Mouse (Mus musculus): Measurements from ENCODE around the gene Lbp. TPM values are rescaled to one million over a fixed set of nuclear protein-coding genes. Genes with fewer than 3 reads are reported as not detected.
A peak's percentile ranks its signal among the peaks of the same experiment; 100 is the strongest.

Lbp gene
- 2.3 and 2.8 TPM in 2 replicates for polyA plus RNA-seq (2014; fragmentation: Nextera tagmentation; extraction: Ambion mirVana)

DNA sequence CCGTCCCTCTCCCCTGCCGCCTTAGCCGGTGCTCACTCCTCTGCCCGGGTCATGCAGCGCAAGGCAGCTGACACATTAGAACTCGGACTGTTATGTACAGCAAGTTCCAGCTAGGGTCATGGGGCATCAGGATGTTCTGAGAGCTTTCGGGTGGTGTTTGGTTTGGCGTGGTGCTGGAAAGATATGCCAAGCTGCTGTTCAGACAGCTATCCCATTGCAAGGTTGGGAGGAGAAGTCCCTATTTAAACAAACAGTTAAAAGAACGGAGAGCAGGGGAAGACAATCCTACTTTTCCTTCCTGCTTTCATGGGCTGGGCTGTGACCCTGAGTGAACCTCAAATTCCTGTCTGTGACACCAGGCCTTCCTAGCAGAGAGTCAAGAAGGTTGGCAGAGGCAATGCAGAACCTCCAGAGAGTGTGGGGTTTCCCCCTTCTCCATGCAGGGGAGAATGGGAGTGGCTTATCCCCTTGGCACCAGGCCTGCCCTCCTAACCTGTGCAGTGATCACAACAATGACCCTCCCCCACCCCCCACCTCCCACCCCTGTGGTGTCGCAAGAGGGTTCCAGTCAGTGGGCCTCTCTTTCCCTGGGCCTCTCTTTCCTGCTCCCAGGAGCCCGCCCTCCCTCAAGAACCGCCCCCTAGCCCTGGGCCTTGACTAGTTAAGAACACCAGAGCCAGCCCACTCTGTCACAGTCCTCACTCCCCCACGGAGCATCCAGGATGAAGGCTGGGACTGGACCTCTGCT is at the start of gene Lbp:
Lbp (plus strand) TSS at position 546 of the 748 bp plus-strand sequence.
- Histone ChIP-seq H3K27me3 (ENCODE audit: control insufficient read depth, insufficient read depth, low read length) (no peaks in the 10 kb centered on the region), H3K4me1 (ENCODE audit: control insufficient read depth, insufficient read depth, low read length) (no peaks in the 10 kb centered on the region; the same call in 1 of the 2 replicates), H3K4me3 (ENCODE audit: low read depth, low read length) (no peak within 1 kb of the TSS), H3K36me3 (ENCODE audit: control insufficient read depth, insufficient read depth, low read length) (no peaks in the 10 kb centered on the region), H3K4me2 (no peak within 1 kb of the TSS), H3K9me3 (ENCODE audit: control insufficient read depth, low read length) (no peaks in the 10 kb centered on the region), H3K9ac (ENCODE audit: low read length) (no peak within 1 kb of the TSS), H3K27ac (ENCODE audit: low read depth, low read length) (no peak within 1 kb of the TSS)
- peak; percentile 42 for ATAC-seq (ENCODE audit: low FRiP score)
- DNase-seq (ENCODE audit: low spot score, missing footprints) = no peak
- 50% methylated on average over 13 of the region's 13 CpGs for WGBS

- H3K4me2 ChIP-seq = no peak overlapping the region
- no peaks in the 10 kb centered on the region for H3K9me3 ChIP-seq (ENCODE audit: control insufficient read depth, low read length)
- no peak overlapping the region for H3K4me3 ChIP-seq (ENCODE audit: low read depth, low read length)
- H3K36me3 ChIP-seq (ENCODE audit: control insufficient read depth, insufficient read depth, low read length) = no peaks in the 10 kb centered on the region
- H3K27me3 ChIP-seq (ENCODE audit: control insufficient read depth, insufficient read depth, low read length) = no peaks in the 10 kb centered on the region
- H3K4me1 ChIP-seq (ENCODE audit: control insufficient read depth, insufficient read depth, low read length) = peaks cover 4% of the 10 kb centered on the region; the same call in 1 of the 2 replicates
- DNase-seq (ENCODE audit: low spot score, missing footprints) = peak; percentile 87
- H3K9ac ChIP-seq (ENCODE audit: low read length) = 0 out of 2 replicates have a peak overlapping the region, but pooled peaks have one; percentile 6
- WGBS = 13% methylated on average over 5 of the region's 5 CpGs
- no peak overlapping the region for H3K27ac ChIP-seq (ENCODE audit: low read depth, low read length)
- ATAC-seq (ENCODE audit: low FRiP score) = no peak
These were observed 49.4 kb upstream of the Lbp start for GRCm38 (mm10) chr2:158256894-158257293.

GRCm38 (mm10) chr2:158258005-158258418 is 48.3 kb upstream of the Lbp start, which contains the start of gene Bpi:
Bpi (plus strand) TSS chr2:158258094.
- Histone ChIP-seq H3K9me3 (ENCODE audit: control insufficient read depth, low read length) (no peaks in the 10 kb centered on the region), H3K27ac (ENCODE audit: low read depth, low read length) (no peak within 1 kb of the TSS), H3K4me3 (ENCODE audit: low read depth, low read length) (no peak within 1 kb of the TSS), H3K4me1 (ENCODE audit: control insufficient read depth, insufficient read depth, low read length) (peaks cover 4% of the 10 kb centered on the region; the same call in 1 of the 2 replicates), H3K36me3 (ENCODE audit: control insufficient read depth, insufficient read depth, low read length) (no peaks in the 10 kb centered on the region), H3K27me3 (ENCODE audit: control insufficient read depth, insufficient read depth, low read length) (no peaks in the 10 kb centered on the region), H3K9ac (ENCODE audit: low read length) (0 out of 2 replicates have a peak within 1 kb of the TSS, but pooled peaks have one; percentile 6), H3K4me2 (no peak within 1 kb of the TSS)
- WGBS = 72% methylated on average over 18 of the region's 18 CpGs
- ATAC-seq (ENCODE audit: low FRiP score) (no peak), DNase-seq (ENCODE audit: low spot score, missing footprints) (no peak)

- Histone ChIP-seq H3K4me2 (no peak overlapping the region), H3K4me1 (ENCODE audit: control insufficient read depth, insufficient read depth, low read length) (peaks cover 4% of the 10 kb centered on the region; the same call in 1 of the 2 replicates), H3K36me3 (ENCODE audit: control insufficient read depth, insufficient read depth, low read length) (no peaks in the 10 kb centered on the region), H3K27ac (ENCODE audit: low read depth, low read length) (no peak overlapping the region), H3K27me3 (ENCODE audit: control insufficient read depth, insufficient read depth, low read length) (no peaks in the 10 kb centered on the region), H3K9ac (ENCODE audit: low read length) (no peak overlapping the region), H3K4me3 (ENCODE audit: low read depth, low read length) (no peak overlapping the region), H3K9me3 (ENCODE audit: control insufficient read depth, low read length) (no peaks in the 10 kb centered on the region)
- DNase-seq (ENCODE audit: low spot score, missing footprints) = peak; percentile 98
- 11% methylated on average over 12 of the region's 12 CpGs for WGBS
- ATAC-seq (ENCODE audit: low FRiP score) = peak; percentile 52
These were observed 47.5 kb upstream of the Lbp start for GRCm38 (mm10) chr2:158258781-158259180.

- no peak for ATAC-seq (ENCODE audit: low FRiP score)
- Histone ChIP-seq H3K9me3 (ENCODE audit: control insufficient read depth, low read length) (no peaks in the 10 kb centered on the region), H3K27me3 (ENCODE audit: control insufficient read depth, insufficient read depth, low read length) (no peaks in the 10 kb centered on the region), H3K4me1 (ENCODE audit: control insufficient read depth, insufficient read depth, low read length) (peaks cover 4% of the 10 kb centered on the region; the same call in 1 of the 2 replicates), H3K4me2 (no peak overlapping the region), H3K4me3 (ENCODE audit: low read depth, low read length) (no peak overlapping the region), H3K36me3 (ENCODE audit: control insufficient read depth, insufficient read depth, low read length) (no peaks in the 10 kb centered on the region), H3K27ac (ENCODE audit: low read depth, low read length) (no peak overlapping the region), H3K9ac (ENCODE audit: low read length) (no peak overlapping the region)
- DNase-seq (ENCODE audit: low spot score, missing footprints) = no peak
- WGBS = 82% methylated on average over 8 of the region's 8 CpGs
These were observed 46.8 kb upstream of the Lbp start for GRCm38 (mm10) chr2:158259498-158259897.

DNA sequence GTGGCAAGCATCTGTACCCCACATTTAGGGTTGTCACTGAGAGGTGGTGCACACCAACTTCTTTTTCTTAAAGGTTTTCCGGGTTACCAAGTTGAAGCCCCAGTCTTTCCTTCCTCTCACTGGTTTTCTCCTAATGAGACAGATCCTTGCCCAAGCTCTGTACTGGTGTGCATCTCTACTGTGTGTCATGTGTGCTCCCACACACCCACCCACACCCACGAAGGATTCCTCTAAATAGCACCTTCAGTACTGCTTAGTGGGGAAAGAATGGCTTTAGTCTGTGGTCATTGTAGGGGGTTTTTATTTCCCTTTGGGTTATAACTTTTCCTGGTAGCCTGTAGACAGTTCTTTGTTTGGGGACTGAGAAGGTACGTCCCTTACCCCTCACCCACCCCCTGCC is 41.4 kb upstream of the Lbp start:
- WGBS = 80% methylated on average over 3 of the region's 3 CpGs
- no peak overlapping the region for H3K4me2 ChIP-seq
- no peak for ATAC-seq (ENCODE audit: low FRiP score)

GRCm38 (mm10) chr2:158270017-158270416 is 36.3 kb upstream of the Lbp start:
- Histone ChIP-seq H3K27me3 (ENCODE audit: control insufficient read depth, insufficient read depth, low read length) (no peaks in the 10 kb centered on the region), H3K36me3 (ENCODE audit: control insufficient read depth, insufficient read depth, low read length) (no peaks in the 10 kb centered on the region), H3K4me3 (ENCODE audit: low read depth, low read length) (no peak overlapping the region), H3K9ac (ENCODE audit: low read length) (no peak overlapping the region), H3K4me1 (ENCODE audit: control insufficient read depth, insufficient read depth, low read length) (no peaks in the 10 kb centered on the region), H3K9me3 (ENCODE audit: control insufficient read depth, low read length) (no peaks in the 10 kb centered on the region), H3K4me2 (no peak overlapping the region), H3K27ac (ENCODE audit: low read depth, low read length) (no peak overlapping the region)
- DNase-seq (ENCODE audit: low spot score, missing footprints) = peak; percentile 23
- no peak for ATAC-seq (ENCODE audit: low FRiP score)
- 67% methylated on average over 8 of the region's 8 CpGs for WGBS

More for the DNA sequence above, 41.4 kb upstream of the Lbp start:
- Histone ChIP-seq H3K9me3 (ENCODE audit: control insufficient read depth, low read length) (no peaks in the 10 kb centered on the region), H3K27me3 (ENCODE audit: control insufficient read depth, insufficient read depth, low read length) (no peaks in the 10 kb centered on the region), H3K4me1 (ENCODE audit: control insufficient read depth, insufficient read depth, low read length) (no peaks in the 10 kb centered on the region), H3K4me3 (ENCODE audit: low read depth, low read length) (no peak overlapping the region), H3K27ac (ENCODE audit: low read depth, low read length) (no peak overlapping the region), H3K36me3 (ENCODE audit: control insufficient read depth, insufficient read depth, low read length) (no peaks in the 10 kb centered on the region), H3K9ac (ENCODE audit: low read length) (no peak overlapping the region)
- no peak for DNase-seq (ENCODE audit: low spot score, missing footprints)

- no peak overlapping the region for H3K4me2 ChIP-seq
- no peak overlapping the region for H3K9ac ChIP-seq (ENCODE audit: low read length)
- H3K4me1 ChIP-seq (ENCODE audit: control insufficient read depth, insufficient read depth, low read length) = no peaks in the 10 kb centered on the region
- DNase-seq (ENCODE audit: low spot score, missing footprints) = no peak
- no peak overlapping the region for H3K27ac ChIP-seq (ENCODE audit: low read depth, low read length)
- H3K27me3 ChIP-seq (ENCODE audit: control insufficient read depth, insufficient read depth, low read length) = no peaks in the 10 kb centered on the region
- no peaks in the 10 kb centered on the region for H3K9me3 ChIP-seq (ENCODE audit: control insufficient read depth, low read length)
- H3K36me3 ChIP-seq (ENCODE audit: control insufficient read depth, insufficient read depth, low read length) = no peaks in the 10 kb centered on the region
- WGBS = 20% methylated on average over 2 of the region's 2 CpGs
- no peak overlapping the region for H3K4me3 ChIP-seq (ENCODE audit: low read depth, low read length)
- no peak for ATAC-seq (ENCODE audit: low FRiP score)
These were observed 32.6 kb upstream of the Lbp start for GRCm38 (mm10) chr2:158273646-158274045.

DNA sequence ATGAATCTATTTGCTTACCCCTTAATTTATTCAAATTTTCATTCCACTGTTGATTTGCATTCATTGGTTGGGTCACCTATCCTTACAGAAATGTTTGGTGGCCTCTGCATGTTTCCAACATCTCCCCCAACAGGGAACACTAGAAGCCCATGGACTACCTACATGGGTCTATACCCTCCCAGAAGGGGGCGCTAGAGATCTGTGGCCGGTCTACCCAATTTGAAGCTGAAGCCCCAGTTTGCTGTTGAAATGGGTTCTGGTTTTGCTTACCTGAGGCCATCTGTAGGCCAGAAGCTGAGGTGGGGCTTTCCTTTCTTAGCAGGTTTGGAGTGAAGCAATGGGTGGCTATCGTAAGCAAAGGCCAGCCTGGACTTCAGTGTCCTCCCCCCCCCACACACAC is 30.9 kb upstream of the Lbp start:
- Histone ChIP-seq H3K4me2 (no peak overlapping the region), H3K9ac (ENCODE audit: low read length) (no peak overlapping the region), H3K4me1 (ENCODE audit: control insufficient read depth, insufficient read depth, low read length) (no peaks in the 10 kb centered on the region), H3K27me3 (ENCODE audit: control insufficient read depth, insufficient read depth, low read length) (no peaks in the 10 kb centered on the region), H3K4me3 (ENCODE audit: low read depth, low read length) (no peak overlapping the region), H3K36me3 (ENCODE audit: control insufficient read depth, insufficient read depth, low read length) (no peaks in the 10 kb centered on the region), H3K9me3 (ENCODE audit: control insufficient read depth, low read length) (no peaks in the 10 kb centered on the region), H3K27ac (ENCODE audit: low read depth, low read length) (no peak overlapping the region)
- DNase-seq (ENCODE audit: low spot score, missing footprints) (peak; percentile 33), ATAC-seq (ENCODE audit: low FRiP score) (no peak)
- 95% methylated on average over 3 of the region's 3 CpGs for WGBS
